Mouse (Mus musculus): ENCODE results near the gene Itga6. TPM values are rescaled to one million over a fixed set of nuclear protein-coding genes. Genes with fewer than 3 reads are reported as not detected.

Itga6 gene
- polyA plus RNA-seq, 1 experiment from 2014 or later, result 59.5 TPM

GRCm38 (mm10) chr2:71726883-71727676 is 18.3 kb upstream of the Itga6 start:
- Histone ChIP-seq H3K4me2 (ENCODE audit: low read depth, low read length, severe bottlenecking) (no peak overlapping the region), H3K4me3 (ENCODE audit: low read depth, low read length) (no peak overlapping the region), H3K4me1 (replicated peaks; ENCODE audit: control insufficient read depth, insufficient read depth, low read length) (no peaks in the 10 kb centered on the region), H3K36me3 (ENCODE audit: control insufficient read depth, insufficient read depth, low read length) (no peaks in the 10 kb centered on the region), H3K27me3 (ENCODE audit: control insufficient read depth, insufficient read depth, low read length) (no peaks in the 10 kb centered on the region), H3K9ac (ENCODE audit: low read length) (no peak overlapping the region), H3K9me3 (ENCODE audit: control insufficient read depth, low read length) (no peaks in the 10 kb centered on the region), H3K27ac (ENCODE audit: low read depth, low read length) (no peak overlapping the region)
- 88% methylated on average over 7 of the region's 7 CpGs for WGBS
- no peak for ATAC-seq (replicated peaks; ENCODE audit: low FRiP score)
- DNase-seq (ENCODE audit: low spot score), result no peak

GRCm38 (mm10) chr2:71728341-71728740 is 17.1 kb upstream of the Itga6 start:
- no peak for DNase-seq (ENCODE audit: low spot score)
- H3K9me3 ChIP-seq (ENCODE audit: control insufficient read depth, low read length), result no peaks in the 10 kb centered on the region
- H3K4me3 ChIP-seq (ENCODE audit: low read depth, low read length), result no peak overlapping the region
- no peaks in the 10 kb centered on the region for H3K36me3 ChIP-seq (ENCODE audit: control insufficient read depth, insufficient read depth, low read length)
- H3K4me1 ChIP-seq (replicated peaks; ENCODE audit: control insufficient read depth, insufficient read depth, low read length), result no peaks in the 10 kb centered on the region
- no peak overlapping the region for H3K4me2 ChIP-seq (ENCODE audit: low read depth, low read length, severe bottlenecking)
- no peak for ATAC-seq (replicated peaks; ENCODE audit: low FRiP score)
- H3K27me3 ChIP-seq (ENCODE audit: control insufficient read depth, insufficient read depth, low read length), result no peaks in the 10 kb centered on the region
- no peak overlapping the region for H3K27ac ChIP-seq (ENCODE audit: low read depth, low read length)
- H3K9ac ChIP-seq (ENCODE audit: low read length), result no peak overlapping the region
- WGBS, result 84% methylated on average over 7 of the region's 7 CpGs

GRCm38 (mm10) chr2:71728796-71729195 is 16.6 kb upstream of the Itga6 start:
- ATAC-seq (replicated peaks; ENCODE audit: low FRiP score) (no peak), DNase-seq (ENCODE audit: low spot score) (no peak)
- Histone ChIP-seq H3K9ac (ENCODE audit: low read length) (no peak overlapping the region), H3K27me3 (ENCODE audit: control insufficient read depth, insufficient read depth, low read length) (no peaks in the 10 kb centered on the region), H3K36me3 (ENCODE audit: control insufficient read depth, insufficient read depth, low read length) (no peaks in the 10 kb centered on the region), H3K4me3 (ENCODE audit: low read depth, low read length) (no peak overlapping the region), H3K4me1 (replicated peaks; ENCODE audit: control insufficient read depth, insufficient read depth, low read length) (no peaks in the 10 kb centered on the region), H3K4me2 (ENCODE audit: low read depth, low read length, severe bottlenecking) (no peak overlapping the region), H3K27ac (ENCODE audit: low read depth, low read length) (no peak overlapping the region), H3K9me3 (ENCODE audit: control insufficient read depth, low read length) (no peaks in the 10 kb centered on the region)
- 82% methylated on average over 5 of the region's 5 CpGs for WGBS

- 93% methylated on average over 20 of the region's 20 CpGs for WGBS
- no peak overlapping the region for H3K27ac ChIP-seq (ENCODE audit: low read depth, low read length)
- H3K9me3 ChIP-seq (ENCODE audit: control insufficient read depth, low read length), result no peaks in the 10 kb centered on the region
- H3K4me3 ChIP-seq (ENCODE audit: low read depth, low read length), result no peak overlapping the region
- H3K4me2 ChIP-seq (ENCODE audit: low read depth, low read length, severe bottlenecking), result no peak overlapping the region
- no peaks in the 10 kb centered on the region for H3K27me3 ChIP-seq (ENCODE audit: control insufficient read depth, insufficient read depth, low read length)
- H3K36me3 ChIP-seq (ENCODE audit: control insufficient read depth, insufficient read depth, low read length), result no peaks in the 10 kb centered on the region
- no peak for DNase-seq (ENCODE audit: low spot score)
- H3K9ac ChIP-seq (ENCODE audit: low read length), result no peak overlapping the region
- no peak for ATAC-seq (replicated peaks; ENCODE audit: low FRiP score)
- H3K4me1 ChIP-seq (replicated peaks; ENCODE audit: control insufficient read depth, insufficient read depth, low read length), result no peaks in the 10 kb centered on the region
Observed at GRCm38 (mm10) chr2:71730623-71731612, 14.5 kb upstream of the Itga6 start.

- Histone ChIP-seq H3K4me1 (replicated peaks; ENCODE audit: control insufficient read depth, insufficient read depth, low read length) (no peaks in the 10 kb centered on the region), H3K4me3 (ENCODE audit: low read depth, low read length) (no peak overlapping the region), H3K4me2 (ENCODE audit: low read depth, low read length, severe bottlenecking) (no peak overlapping the region), H3K27me3 (ENCODE audit: control insufficient read depth, insufficient read depth, low read length) (no peaks in the 10 kb centered on the region), H3K9me3 (ENCODE audit: control insufficient read depth, low read length) (no peaks in the 10 kb centered on the region), H3K27ac (ENCODE audit: low read depth, low read length) (no peak overlapping the region), H3K36me3 (ENCODE audit: control insufficient read depth, insufficient read depth, low read length) (no peaks in the 10 kb centered on the region), H3K9ac (ENCODE audit: low read length) (no peak overlapping the region)
- DNase-seq (ENCODE audit: low spot score) (no peak), ATAC-seq (replicated peaks; ENCODE audit: low FRiP score) (no peak)
- WGBS, result 90% methylated on average over 9 of the region's 9 CpGs
Observed at GRCm38 (mm10) chr2:71734792-71735392, 10.5 kb upstream of the Itga6 start.

- Histone ChIP-seq H3K9ac (ENCODE audit: low read length) (no peak overlapping the region), H3K4me3 (ENCODE audit: low read depth, low read length) (no peak overlapping the region), H3K27ac (ENCODE audit: low read depth, low read length) (no peak overlapping the region), H3K36me3 (ENCODE audit: control insufficient read depth, insufficient read depth, low read length) (no peaks in the 10 kb centered on the region), H3K4me1 (replicated peaks; ENCODE audit: control insufficient read depth, insufficient read depth, low read length) (no peaks in the 10 kb centered on the region), H3K9me3 (ENCODE audit: control insufficient read depth, low read length) (no peaks in the 10 kb centered on the region), H3K4me2 (ENCODE audit: low read depth, low read length, severe bottlenecking) (no peak overlapping the region), H3K27me3 (ENCODE audit: control insufficient read depth, insufficient read depth, low read length) (no peaks in the 10 kb centered on the region)
- WGBS, result 94% methylated on average over 17 of the region's 17 CpGs
- no peak for ATAC-seq (replicated peaks; ENCODE audit: low FRiP score)
- DNase-seq (ENCODE audit: low spot score), result no peak
Observed at GRCm38 (mm10) chr2:71735541-71736159, 9.8 kb upstream of the Itga6 start.

- ATAC-seq (replicated peaks; ENCODE audit: low FRiP score), result no peak
- H3K27ac ChIP-seq (ENCODE audit: low read depth, low read length), result no peak overlapping the region
- H3K4me2 ChIP-seq (ENCODE audit: low read depth, low read length, severe bottlenecking), result no peak overlapping the region
- no peaks in the 10 kb centered on the region for H3K9me3 ChIP-seq (ENCODE audit: control insufficient read depth, low read length)
- H3K9ac ChIP-seq (ENCODE audit: low read length), result no peak overlapping the region
- no peak for DNase-seq (ENCODE audit: low spot score)
- no peaks in the 10 kb centered on the region for H3K27me3 ChIP-seq (ENCODE audit: control insufficient read depth, insufficient read depth, low read length)
- no peaks in the 10 kb centered on the region for H3K36me3 ChIP-seq (ENCODE audit: control insufficient read depth, insufficient read depth, low read length)
- 91% methylated on average over 2 of the region's 2 CpGs for WGBS
- H3K4me3 ChIP-seq (ENCODE audit: low read depth, low read length), result no peak overlapping the region
- H3K4me1 ChIP-seq (replicated peaks; ENCODE audit: control insufficient read depth, insufficient read depth, low read length), result no peaks in the 10 kb centered on the region
Observed at GRCm38 (mm10) chr2:71736213-71736612, 9.2 kb upstream of the Itga6 start.

- Histone ChIP-seq H3K36me3 (ENCODE audit: control insufficient read depth, insufficient read depth, low read length) (no peaks in the 10 kb centered on the region), H3K9me3 (ENCODE audit: control insufficient read depth, low read length) (no peaks in the 10 kb centered on the region), H3K4me3 (ENCODE audit: low read depth, low read length) (no peak overlapping the region), H3K27me3 (ENCODE audit: control insufficient read depth, insufficient read depth, low read length) (no peaks in the 10 kb centered on the region), H3K4me1 (replicated peaks; ENCODE audit: control insufficient read depth, insufficient read depth, low read length) (peaks cover 2% of the 10 kb centered on the region; the same call in 1 of the 2 replicates), H3K4me2 (ENCODE audit: low read depth, low read length, severe bottlenecking) (no peak overlapping the region), H3K27ac (ENCODE audit: low read depth, low read length) (no peak overlapping the region), H3K9ac (ENCODE audit: low read length) (no peak overlapping the region)
- 73% methylated on average over 9 of the region's 9 CpGs for WGBS
- ATAC-seq (replicated peaks; ENCODE audit: low FRiP score), result no peak
- no peak for DNase-seq (ENCODE audit: low spot score)
Observed at GRCm38 (mm10) chr2:71739173-71739860, 6.1 kb upstream of the Itga6 start.
